Comparison of ENCODE assay signal across 28 mouse cellular contexts in genomic region chr7:91972970-91973369, GRCm38 (mm10).
"Had no signal": no experiment of that assay in that cellular context is flagged by ENCODE, and none has a peak within 500 bp of the region (broad histone marks: within the 10 kb centered on the region; RNA-seq: fewer than 3 reads in every experiment).

No protein-coding gene starts in this region.

- DNase-seq: cerebellum, adult 18-20 months; cerebellum, adult 2 months; cerebellum, adult 8-10 months; cerebellum, adult 9-10 months; cerebellum, adult 9-11 months; cerebellum, postnatal 10 days; cerebellum, postnatal 14 days; cerebellum, postnatal 25 days; cerebellum, postnatal 36 days; embryo, embryonic 11 days; forebrain, postnatal 0 days; gastrocnemius, adult 2 months; gastrocnemius, postnatal 10 days; gastrocnemius, postnatal 14 days; gastrocnemius, postnatal 25 days; gastrocnemius, postnatal 36 days; heart, adult 11 months had no signal

- H3K27ac ChIP-seq: embryonic facial prominence, embryonic 10.5 days; embryonic facial prominence, embryonic 12.5 days; embryonic facial prominence, embryonic 13.5 days; embryonic facial prominence, embryonic 15.5 days; forebrain, embryonic 10.5 days; forebrain, embryonic 12.5 days; forebrain, embryonic 13.5 days; forebrain, embryonic 15.5 days; gastrocnemius, adult 2 months had no signal

- H3K9ac ChIP-seq: embryonic facial prominence, embryonic 12.5 days; embryonic facial prominence, embryonic 13.5 days; embryonic facial prominence, embryonic 15.5 days; forebrain, embryonic 12.5 days; forebrain, embryonic 13.5 days; forebrain, embryonic 15.5 days; forebrain, postnatal 0 days had no signal

- ATAC-seq: forebrain, embryonic 13.5 days; forebrain, embryonic 14.5 days; forebrain, embryonic 15.5 days; forebrain, embryonic 16.5 days; forebrain, postnatal 0 days had no signal

- H3K36me3 ChIP-seq: embryonic facial prominence, embryonic 10.5 days; embryonic facial prominence, embryonic 12.5 days; embryonic facial prominence, embryonic 13.5 days; embryonic facial prominence, embryonic 15.5 days; forebrain, embryonic 10.5 days; forebrain, embryonic 12.5 days; forebrain, embryonic 15.5 days had no signal

- H3K9me3 ChIP-seq: embryonic facial prominence, embryonic 10.5 days; embryonic facial prominence, embryonic 12.5 days; embryonic facial prominence, embryonic 13.5 days; embryonic facial prominence, embryonic 15.5 days; forebrain, embryonic 10.5 days; forebrain, embryonic 12.5 days; forebrain, embryonic 13.5 days; forebrain, embryonic 15.5 days had no signal

- H3K4me1 ChIP-seq: embryonic facial prominence, embryonic 10.5 days; embryonic facial prominence, embryonic 12.5 days; embryonic facial prominence, embryonic 13.5 days; embryonic facial prominence, embryonic 15.5 days; forebrain, embryonic 10.5 days; forebrain, embryonic 12.5 days; forebrain, embryonic 13.5 days; forebrain, embryonic 15.5 days had no signal

- H3K4me2 ChIP-seq: embryonic facial prominence, embryonic 12.5 days; embryonic facial prominence, embryonic 13.5 days; embryonic facial prominence, embryonic 15.5 days; forebrain, embryonic 12.5 days; forebrain, embryonic 13.5 days; forebrain, embryonic 15.5 days had no signal

- H3K4me3 ChIP-seq: embryonic facial prominence, embryonic 10.5 days; embryonic facial prominence, embryonic 12.5 days; embryonic facial prominence, embryonic 13.5 days; embryonic facial prominence, embryonic 15.5 days; erythroblast, embryonic 14.5 days; forebrain, embryonic 10.5 days; forebrain, embryonic 12.5 days; forebrain, embryonic 13.5 days; forebrain, embryonic 15.5 days; gastrocnemius, adult 2 months had no signal

- H3K27me3 ChIP-seq: embryonic facial prominence, embryonic 12.5 days; embryonic facial prominence, embryonic 13.5 days; embryonic facial prominence, embryonic 15.5 days; forebrain, embryonic 12.5 days; forebrain, embryonic 13.5 days; forebrain, embryonic 15.5 days had no signal
